Mouse (Mus musculus): ENCODE data around the gene Nr5a1. TPM values are rescaled to one million over a fixed set of nuclear protein-coding genes. Genes with fewer than 3 reads are reported as not detected.

Nr5a1 gene
- polyA plus RNA-seq, 1 experiment from 2014 or later: not detected

DNA sequence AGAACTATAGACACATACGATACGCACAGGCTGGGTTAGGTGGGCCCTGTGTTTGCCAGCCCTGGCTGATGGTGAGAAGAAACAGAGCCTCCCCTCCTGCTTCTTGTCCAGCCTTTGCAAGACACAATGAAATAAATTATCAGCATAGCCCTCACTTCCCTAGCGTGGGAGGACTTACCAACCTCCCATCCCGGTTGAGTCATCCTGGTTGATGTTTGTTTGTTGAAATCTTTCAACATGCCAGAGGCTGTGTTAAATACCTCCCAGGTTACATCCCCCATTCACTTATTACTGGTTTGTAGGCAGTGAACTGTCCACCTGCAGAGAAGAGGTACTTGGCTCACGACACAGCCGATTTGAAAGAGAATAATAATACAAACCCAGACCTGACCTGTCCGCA lies 66.7 kb downstream of the Nr5a1 start:
- Histone ChIP-seq H3K4me2 (ENCODE audit: low read depth, low read length) (no peak overlapping the region), H3K9ac (replicated peaks; ENCODE audit: low read depth, low read length) (no peak overlapping the region), H3K27ac (ENCODE audit: low read depth, low read length) (0 out of 2 replicates have a peak overlapping the region, but pooled peaks have one; percentile 28), H3K4me1 (ENCODE audit: control insufficient read depth, insufficient read depth, low read length) (peaks cover 13% of the 10 kb centered on the region), H3K9me3 (ENCODE audit: control insufficient read depth, low read length) (no peaks in the 10 kb centered on the region), H3K36me3 (ENCODE audit: control insufficient read depth, insufficient read depth, low read length) (no peaks in the 10 kb centered on the region), H3K27me3 (ENCODE audit: control insufficient read depth, insufficient read depth, low read length) (no peaks in the 10 kb centered on the region), H3K4me3 (ENCODE audit: low read depth, low read length) (no peak overlapping the region)
- no peak for ATAC-seq (ENCODE audit: low read depth)
- 76% methylated on average over 7 of the region's 7 CpGs for WGBS

DNA sequence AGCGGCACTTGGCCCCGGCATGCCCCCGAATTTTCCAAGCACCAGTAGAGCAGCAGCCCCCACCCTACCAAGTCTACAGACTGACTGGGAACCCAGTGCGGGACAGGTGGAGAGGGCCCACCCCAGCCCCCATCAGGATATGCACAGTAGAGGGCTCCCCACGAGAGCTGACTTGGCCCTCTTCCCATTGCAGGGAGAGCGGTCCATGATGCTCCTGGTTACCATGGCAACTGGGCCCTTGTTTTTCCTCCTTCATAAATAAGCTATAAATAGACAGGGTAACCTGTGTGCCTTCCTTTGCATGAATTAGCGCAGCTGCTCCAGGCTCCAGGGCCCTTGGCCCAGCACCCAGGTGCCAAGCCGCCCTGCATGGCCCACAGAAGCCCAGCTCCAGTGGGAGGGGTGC lies 67.1 kb downstream of the Nr5a1 start:
- no peak overlapping the region for H3K4me3 ChIP-seq (ENCODE audit: low read depth, low read length)
- no peak overlapping the region for H3K9ac ChIP-seq (replicated peaks; ENCODE audit: low read depth, low read length)
- no peak overlapping the region for H3K4me2 ChIP-seq (ENCODE audit: low read depth, low read length)
- 0 out of 2 replicates have a peak overlapping the region, but pooled peaks have one; percentile 28 for H3K27ac ChIP-seq (ENCODE audit: low read depth, low read length)
- H3K36me3 ChIP-seq (ENCODE audit: control insufficient read depth, insufficient read depth, low read length): no peaks in the 10 kb centered on the region
- H3K9me3 ChIP-seq (ENCODE audit: control insufficient read depth, low read length): no peaks in the 10 kb centered on the region
- H3K27me3 ChIP-seq (ENCODE audit: control insufficient read depth, insufficient read depth, low read length): no peaks in the 10 kb centered on the region
- peaks cover 16% of the 10 kb centered on the region for H3K4me1 ChIP-seq (ENCODE audit: control insufficient read depth, insufficient read depth, low read length)
- WGBS: 48% methylated on average over 8 of the region's 8 CpGs
- peak; percentile 62 for ATAC-seq (ENCODE audit: low read depth)

DNA sequence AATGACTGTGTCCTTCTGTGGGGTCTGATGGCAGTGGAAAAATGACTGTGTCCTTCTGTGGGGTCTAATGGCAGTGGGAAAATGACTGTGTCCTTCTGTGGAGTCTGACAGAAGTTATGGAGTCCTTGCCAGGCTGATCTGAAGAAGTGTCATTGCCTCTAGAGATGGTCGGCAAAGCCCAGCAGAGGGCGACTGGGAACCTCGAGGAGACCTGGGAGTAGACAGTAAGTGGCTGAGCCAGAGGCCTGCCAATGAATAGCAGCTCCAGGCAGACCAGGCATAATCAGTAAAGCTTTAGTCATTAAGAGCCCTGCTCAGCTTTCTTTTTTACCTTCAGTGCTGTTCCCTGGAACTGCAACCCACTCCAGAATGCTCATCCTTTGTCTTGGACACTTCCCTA lies 68.4 kb downstream of the Nr5a1 start:
- Histone ChIP-seq H3K9me3 (ENCODE audit: control insufficient read depth, low read length) (no peaks in the 10 kb centered on the region), H3K9ac (replicated peaks; ENCODE audit: low read depth, low read length) (no peak overlapping the region), H3K27me3 (ENCODE audit: control insufficient read depth, insufficient read depth, low read length) (no peaks in the 10 kb centered on the region), H3K27ac (ENCODE audit: low read depth, low read length) (no peak overlapping the region), H3K4me3 (ENCODE audit: low read depth, low read length) (no peak overlapping the region), H3K4me2 (ENCODE audit: low read depth, low read length) (no peak overlapping the region), H3K4me1 (ENCODE audit: control insufficient read depth, insufficient read depth, low read length) (peaks cover 16% of the 10 kb centered on the region), H3K36me3 (ENCODE audit: control insufficient read depth, insufficient read depth, low read length) (peaks cover 2% of the 10 kb centered on the region; the same call in 1 of the 2 replicates)
- ATAC-seq (ENCODE audit: low read depth): peak; percentile 45; the same call in 1 of the 2 replicates
- WGBS: 0% methylated on average over 3 of the region's 3 CpGs

DNA sequence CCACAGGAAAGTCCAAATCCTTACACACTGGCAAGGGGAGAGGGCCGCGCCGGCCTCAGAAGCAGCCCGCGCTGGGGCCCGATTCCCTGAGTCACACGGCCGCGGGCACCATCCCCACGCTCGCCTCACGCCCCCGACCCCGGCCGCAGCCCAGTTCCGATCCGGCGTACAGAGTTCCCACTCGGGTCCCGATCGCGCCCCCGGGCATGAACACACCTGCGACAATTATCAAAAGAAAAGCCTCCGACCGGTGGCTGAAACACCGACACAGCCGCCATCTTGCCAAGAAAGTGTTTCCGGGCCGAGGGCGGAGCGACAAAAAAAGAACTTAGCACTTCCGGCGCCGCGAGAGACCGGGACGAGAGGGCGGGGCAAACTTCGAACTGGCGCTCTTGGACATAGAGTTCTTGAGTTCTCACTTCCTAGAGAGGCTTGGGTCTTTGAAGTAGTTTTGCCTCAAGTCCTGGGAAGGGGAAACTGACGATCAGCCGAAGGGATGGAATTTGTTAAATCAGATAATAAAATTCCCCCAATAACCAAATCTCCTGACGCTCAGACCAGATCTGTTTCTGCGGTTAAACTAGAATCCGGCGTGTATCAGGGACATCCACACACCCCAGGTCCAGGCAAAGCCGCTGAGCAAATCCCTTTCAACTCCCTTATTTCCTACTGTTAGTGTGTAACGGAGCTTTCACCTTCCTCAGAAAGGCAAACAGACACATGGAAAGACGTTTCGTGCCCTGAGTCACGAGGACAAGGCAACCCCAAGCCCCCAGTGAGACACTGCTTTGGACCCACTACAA lies 70.5 kb downstream of the Nr5a1 start, which contains the start of gene Psmb7:
Gene Psmb7 (minus strand): TSS at position 463 of the 803 bp plus-strand sequence.
- peak within 1 kb of the TSS; percentile 83 for H3K4me3 ChIP-seq (ENCODE audit: low read depth, low read length)
- H3K4me1 ChIP-seq (ENCODE audit: control insufficient read depth, insufficient read depth, low read length): peaks cover 16% of the 10 kb centered on the region
- 2% methylated on average over 52 of the region's 52 CpGs for WGBS
- peak within 1 kb of the TSS; percentile 86 for H3K4me2 ChIP-seq (ENCODE audit: low read depth, low read length)
- H3K9ac ChIP-seq (replicated peaks; ENCODE audit: low read depth, low read length): peak within 1 kb of the TSS; percentile 85
- H3K27me3 ChIP-seq (ENCODE audit: control insufficient read depth, insufficient read depth, low read length): no peaks in the 10 kb centered on the region
- peak; percentile 81 for ATAC-seq (ENCODE audit: low read depth)
- H3K27ac ChIP-seq (ENCODE audit: low read depth, low read length): peak within 1 kb of the TSS; percentile 70; the same call in 1 of the 2 replicates
- no peaks in the 10 kb centered on the region for H3K9me3 ChIP-seq (ENCODE audit: control insufficient read depth, low read length)
- H3K36me3 ChIP-seq (ENCODE audit: control insufficient read depth, insufficient read depth, low read length): peaks cover 10% of the 10 kb centered on the region; the same call in 1 of the 2 replicates

Other genes with a start within 250 kb of the Nr5a1 start
- gene Nek6, start 202.9 kb downstream of the Nr5a1 start, polyA plus RNA-seq (2014; fragmentation: Nextera tagmentation; extraction: Ambion mirVana): 46.4 and 54.4 TPM in 2 replicates
- 277 and 282 TPM in 2 replicates for gene Psmb7, start 70.5 kb downstream of the Nr5a1 start, polyA plus RNA-seq (2014; fragmentation: Nextera tagmentation; extraction: Ambion mirVana)
- gene Nr6a1, start 213.1 kb upstream of the Nr5a1 start, polyA plus RNA-seq (2014; fragmentation: Nextera tagmentation; extraction: Ambion mirVana): 3.3 and 5.7 TPM in 2 replicates
- 0.94 and 13.4 TPM in 2 replicates for gene Olfml2a, start 217.4 kb upstream of the Nr5a1 start, polyA plus RNA-seq (2014; fragmentation: Nextera tagmentation; extraction: Ambion mirVana)

All from neural tube, embryonic 14.5 days (tissue).